Mouse (Mus musculus) hematopoietic stem cell, adult 5-6 weeks (primary cell): ENCODE results near the gene Vgll1. TPM values are rescaled to one million over a fixed set of nuclear protein-coding genes. Genes with fewer than 3 reads are reported as not detected.

ENCODE experiments used
- ATAC-seq, 2 experiments: fragments of 125-278 bp in 1 of 2; replicated peaks in 1 of 2; 2 replicates each; pipeline ENCODE4 v1.8.0; 2016 to 2017; ENCODE audit warnings: inconsistent platforms in 2 of 2, mild to moderate bottlenecking in 2 of 2, moderate number of reproducible peaks in 2 of 2, low read depth in 1 of 2, moderate TSS enrichment in 1 of 2; ENCODE audit not compliant: low FRiP score in 2 of 2, poor library complexity in 2 of 2, severe bottlenecking in 2 of 2, insufficient read depth in 1 of 2, low TSS enrichment in 1 of 2
- total RNA-seq: library from RNA; stranded (forward); fragments of 172-1452, 232-1000 nt; gene quantifications from 2 replicates; pipeline ENCODE4 v1.2.3, GENCODE M21; 2017

Vgll1 gene
- total RNA-seq, result not detected in 2 replicates

DNA sequence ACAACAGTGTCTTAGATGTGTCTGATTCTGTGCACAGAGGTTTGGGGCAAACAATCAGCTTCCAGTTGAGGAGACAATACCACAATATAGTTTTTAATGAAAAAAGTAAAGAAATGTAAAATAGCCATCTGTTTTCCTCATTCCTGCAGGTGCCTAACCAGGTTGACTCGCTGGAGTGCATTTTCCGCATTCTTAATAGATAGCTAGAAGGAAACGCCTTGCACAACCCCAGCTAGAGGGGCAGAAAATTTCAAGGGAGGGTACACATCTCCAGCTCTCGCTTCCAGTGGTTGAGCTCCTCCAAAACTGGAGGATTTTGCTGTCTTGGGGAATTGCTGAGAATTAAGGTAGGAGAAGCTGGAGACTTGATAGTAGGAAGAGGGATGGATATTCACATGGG lies at the start of gene Vgll1:
TSS of gene Vgll1 (plus strand) at position 301 of the 400 bp plus-strand sequence.
- ATAC-seq, result no peak

DNA sequence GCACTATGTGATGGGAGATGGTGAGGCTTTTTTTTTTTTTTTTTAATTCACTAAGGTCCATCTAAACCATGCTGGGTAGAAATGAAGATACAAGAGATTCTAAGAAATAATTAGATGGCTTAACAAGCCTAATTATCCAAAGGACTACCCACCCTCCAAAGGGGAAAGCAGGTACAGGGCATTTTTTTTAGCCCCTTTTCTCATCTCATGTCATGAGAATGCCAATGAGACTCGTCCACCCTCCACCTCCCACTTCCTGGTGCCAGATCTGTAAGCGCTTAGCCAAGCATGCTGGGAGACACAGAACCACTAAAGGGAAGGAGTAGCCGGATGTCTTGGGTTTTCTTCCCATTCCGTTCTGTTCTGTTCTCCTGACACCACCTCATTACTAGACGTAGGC lies 45.1 kb upstream of the Vgll1 start, which contains the start of gene Brs3:
TSS of gene Brs3 (plus strand) at position 301 of the 400 bp plus-strand sequence.
- ATAC-seq, result no peak

DNA sequence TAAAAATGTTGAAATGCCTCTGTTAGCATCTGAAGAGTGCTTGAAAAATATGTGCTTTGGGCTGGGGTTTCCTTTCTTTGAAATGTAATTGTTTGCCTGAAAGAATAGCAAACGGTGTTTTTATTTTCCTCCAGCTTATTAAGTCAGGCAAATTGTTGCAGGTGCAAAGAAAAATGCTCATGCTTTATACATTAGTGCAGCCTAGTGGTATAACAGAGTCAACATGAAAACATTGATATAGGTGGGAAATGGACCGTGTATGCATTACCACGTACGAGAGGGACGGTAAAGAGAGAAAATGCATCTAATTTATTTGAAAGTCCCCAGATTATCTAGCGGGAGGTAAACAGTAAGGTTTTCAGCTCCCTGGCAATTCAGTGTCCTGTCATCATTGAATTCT lies 44.0 kb upstream of the Vgll1 start:
- ATAC-seq, result no peak

DNA sequence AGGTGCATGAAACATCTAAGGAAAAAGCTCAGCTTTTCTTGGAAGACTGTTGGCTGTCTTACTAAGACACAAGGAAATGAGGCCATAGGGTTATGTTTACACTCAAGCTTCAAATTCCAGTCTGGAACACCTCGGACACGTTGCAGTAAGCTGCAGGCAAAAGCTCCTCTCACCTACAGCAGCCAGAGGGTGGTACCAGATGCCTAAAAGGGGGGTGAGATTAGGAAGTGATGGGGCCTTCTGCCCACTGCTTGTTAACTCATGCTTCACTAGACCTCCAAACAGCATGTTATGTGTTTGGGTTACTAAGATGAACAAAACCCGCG lies 35.1 kb upstream of the Vgll1 start:
- ATAC-seq, result peak; percentile 50

DNA sequence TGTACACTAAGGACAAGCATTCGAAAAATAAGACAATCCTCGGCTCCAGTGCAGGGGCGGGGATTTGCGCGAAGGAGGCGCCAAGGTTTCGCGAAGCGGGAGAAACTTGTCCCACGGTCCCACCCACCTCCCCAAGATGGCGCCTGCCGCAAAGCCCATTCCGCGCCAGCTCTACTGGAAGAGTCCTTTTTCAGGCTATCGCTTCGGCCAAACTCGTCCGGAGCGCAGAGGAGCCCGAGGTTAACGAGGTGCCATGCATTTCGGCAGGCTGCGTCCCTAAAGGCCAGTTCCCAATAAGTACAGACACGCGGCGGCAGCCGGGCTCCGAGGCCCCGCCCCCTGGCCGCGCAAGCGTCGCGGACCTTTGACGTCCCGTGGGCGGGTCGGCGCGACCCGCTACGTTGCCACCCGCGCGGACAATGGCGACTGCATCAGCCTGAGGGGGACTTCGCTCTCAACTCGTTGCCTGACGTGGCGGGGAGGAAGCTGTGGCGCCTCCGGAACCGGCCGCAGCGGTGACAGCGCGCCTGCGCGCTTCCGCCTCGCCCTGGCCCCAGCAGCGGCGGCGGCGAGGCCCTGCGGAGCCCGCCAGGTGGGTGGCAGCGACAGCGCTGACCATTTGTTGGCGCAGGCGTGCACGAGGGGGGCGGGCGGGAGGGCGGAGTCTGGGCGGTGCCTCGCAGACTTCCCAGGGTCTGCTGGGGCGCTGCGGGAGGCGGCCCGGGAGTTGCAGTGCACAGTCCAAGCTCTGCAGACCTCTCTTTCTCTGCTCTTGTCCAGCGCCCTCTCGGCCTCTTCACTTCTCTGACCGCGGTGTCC lies 34.5 kb upstream of the Vgll1 start, which contains the start of gene Htatsf1:
TSS of gene Htatsf1 (plus strand) at position 410 of the 819 bp plus-strand sequence.
- peak; percentile 90 to 94 for ATAC-seq

DNA sequence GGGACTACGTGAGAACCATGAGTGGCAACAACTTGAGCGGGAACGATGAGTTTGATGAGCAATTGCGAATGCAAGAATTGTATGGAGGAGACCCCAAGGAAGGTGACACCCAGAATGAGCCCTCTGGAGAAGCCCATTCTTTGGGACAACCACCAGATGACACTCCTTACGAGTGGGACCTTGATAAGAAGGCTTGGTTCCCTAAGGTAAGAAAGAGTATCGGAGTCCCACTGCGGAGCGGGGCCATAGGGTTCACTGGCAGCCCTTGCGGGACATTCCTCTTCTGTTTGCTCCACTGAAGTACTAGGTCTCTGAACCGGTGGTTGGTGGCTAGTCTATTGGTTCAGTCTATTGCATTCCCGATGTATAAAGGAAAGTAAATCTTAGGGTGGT lies 33.9 kb upstream of the Vgll1 start:
- ATAC-seq, result 0 out of 4 replicates have a peak, but pooled peaks of 1 of the 2 experiments have one; percentile 9

DNA sequence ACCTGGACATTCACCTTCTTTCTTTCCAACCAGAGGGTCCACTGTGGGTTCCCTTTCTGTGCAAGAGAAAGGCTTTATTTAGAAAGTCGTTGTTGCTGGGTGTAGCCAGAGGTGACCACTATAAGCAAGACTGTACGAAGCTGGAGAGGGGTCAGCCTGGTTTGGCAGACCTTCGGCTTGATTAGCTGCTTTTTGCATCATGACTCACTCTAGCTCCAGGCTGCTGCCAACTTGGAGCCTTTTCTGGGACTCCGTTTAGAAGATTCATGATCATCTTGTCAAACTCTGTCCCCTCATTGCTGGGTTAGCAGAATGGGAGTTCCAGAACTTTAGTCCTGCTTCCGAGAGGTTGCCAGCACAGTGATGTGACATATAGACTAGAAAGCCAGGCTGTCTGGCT lies 6.4 kb upstream of the Vgll1 start:
- no peak for ATAC-seq

DNA sequence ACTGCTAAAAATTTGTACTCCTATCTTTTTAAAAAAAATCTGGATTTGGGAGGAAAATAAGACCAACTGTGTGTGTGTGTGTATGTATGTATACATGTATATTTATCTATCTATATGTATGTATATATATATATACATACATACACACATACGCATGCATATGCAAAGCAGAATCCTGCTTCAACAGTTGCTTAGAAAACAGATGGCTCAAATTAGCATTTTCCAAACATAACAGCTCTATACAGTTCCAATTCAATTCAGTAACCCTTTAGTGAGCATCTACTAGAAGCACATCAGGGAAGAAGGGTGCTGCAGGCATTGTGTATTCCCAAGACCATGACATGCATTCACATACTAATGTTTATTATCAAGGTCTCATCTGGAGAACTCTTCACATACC lies 15.5 kb downstream of the Vgll1 start:
- no peak for ATAC-seq

DNA sequence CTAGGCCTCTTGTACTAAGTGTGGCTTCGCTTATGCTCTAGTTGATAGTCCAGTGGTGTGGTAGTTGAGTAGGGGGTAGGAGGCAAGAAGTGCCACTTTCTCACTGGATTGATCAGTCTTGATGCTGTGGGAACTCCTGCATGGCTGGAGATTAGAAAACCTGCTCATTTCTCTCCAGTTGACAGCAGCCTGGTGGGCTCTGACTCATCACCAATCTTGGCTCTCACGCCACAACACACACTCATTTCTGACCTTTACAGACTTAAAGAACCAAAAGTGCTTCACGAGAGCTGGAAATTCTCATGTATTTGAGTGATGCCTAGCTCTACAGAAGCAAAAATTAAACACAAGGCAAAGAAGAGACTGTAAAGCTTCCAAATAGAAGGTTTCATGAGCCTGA lies 19.1 kb downstream of the Vgll1 start:
- no peak for ATAC-seq

DNA sequence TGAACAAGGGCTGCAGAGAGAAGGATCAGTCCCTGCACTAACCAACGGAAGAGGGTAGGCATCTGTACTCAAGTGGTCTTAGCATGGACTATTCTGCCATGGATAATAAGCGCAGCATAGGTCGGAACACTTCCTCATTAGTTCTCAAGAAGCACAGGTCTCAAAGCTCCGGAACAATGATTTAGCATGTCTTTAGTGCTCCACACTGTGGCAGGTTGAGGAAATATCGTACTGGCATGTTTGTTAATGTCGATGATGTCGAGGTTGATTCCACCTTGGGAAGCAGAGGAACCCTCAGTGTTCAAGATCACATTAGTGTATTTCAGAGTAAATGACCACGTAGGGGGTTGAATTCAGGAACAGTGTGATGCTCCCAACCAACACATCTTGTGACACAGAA lies 30.2 kb downstream of the Vgll1 start:
- ATAC-seq, result no peak

DNA sequence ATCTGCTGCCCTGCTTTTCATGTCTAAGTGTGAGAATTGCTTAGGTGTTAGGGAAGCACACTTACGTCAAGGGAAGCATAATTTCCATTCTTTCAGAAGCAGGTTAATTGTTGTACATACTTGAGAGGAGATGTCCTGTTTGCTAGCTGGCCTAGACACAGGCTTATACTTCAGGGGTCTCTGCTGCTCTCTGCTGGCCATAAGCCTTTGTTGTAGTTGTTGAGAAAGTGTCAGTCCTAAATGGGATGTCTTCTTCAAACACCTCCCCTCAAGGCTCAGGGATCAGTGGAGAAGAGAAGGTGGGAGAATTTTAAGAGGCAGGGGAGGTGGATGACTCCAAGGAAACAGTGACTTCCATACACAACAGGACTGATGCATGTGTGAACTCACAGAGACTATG lies 32.9 kb downstream of the Vgll1 start:
- ATAC-seq, result no peak

DNA sequence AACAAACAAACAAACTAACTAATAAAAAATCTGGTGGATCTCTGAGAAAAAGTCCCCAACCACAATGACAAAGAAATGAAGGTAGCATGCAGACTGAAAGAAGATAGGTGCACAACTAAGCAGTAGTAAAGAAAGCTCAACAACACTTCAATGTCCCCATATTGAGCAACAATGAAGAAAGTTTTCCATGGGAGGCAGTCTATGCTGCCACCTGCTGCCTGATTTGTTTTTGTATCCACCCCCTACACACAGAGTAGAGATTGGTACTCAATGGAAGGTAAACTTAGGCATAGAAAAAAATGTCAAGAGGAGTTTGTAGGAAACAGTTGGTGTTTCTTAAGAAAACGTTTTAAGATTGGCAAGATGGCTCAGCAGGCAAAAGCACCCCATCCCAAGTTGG lies 42.7 kb downstream of the Vgll1 start:
- ATAC-seq, result no peak

DNA sequence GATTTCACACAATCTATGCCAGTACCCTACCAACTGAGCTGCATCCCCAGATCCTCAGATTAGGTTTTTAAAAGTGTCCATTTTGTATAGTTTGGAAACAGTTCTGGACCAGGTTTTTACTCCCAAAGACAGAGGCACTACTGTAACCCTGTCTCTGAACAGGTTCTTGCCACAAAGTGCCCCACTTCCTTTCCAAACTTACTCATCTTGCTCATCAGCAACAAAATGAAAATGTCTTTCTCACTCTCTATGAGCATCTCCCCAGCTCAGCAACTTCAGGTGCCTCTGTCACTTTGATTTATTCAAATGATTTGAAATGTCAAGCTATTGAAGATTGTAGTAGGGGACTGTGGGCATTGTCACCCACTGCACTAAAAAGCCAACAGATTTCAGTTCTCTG lies 49.7 kb downstream of the Vgll1 start:
- no peak for ATAC-seq

DNA sequence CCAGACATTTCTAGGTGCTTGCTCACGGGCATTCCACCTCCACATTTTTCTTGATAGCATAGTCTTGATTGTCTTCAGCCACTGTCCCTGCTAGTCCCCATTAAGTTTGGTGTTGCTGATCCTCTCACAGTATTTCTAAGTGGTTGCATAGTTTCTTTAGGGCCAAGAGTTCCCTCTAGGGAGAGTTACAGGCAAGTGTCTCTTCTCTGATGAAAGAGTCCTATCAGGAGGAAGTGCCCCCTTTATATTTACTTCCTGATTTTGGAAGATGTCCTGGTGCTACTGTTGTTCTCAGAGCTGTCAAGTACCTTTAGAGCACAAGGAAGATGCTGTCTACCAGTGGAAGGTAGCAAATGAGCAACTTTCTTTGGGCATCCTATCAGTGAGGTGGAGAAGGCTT lies 65.6 kb downstream of the Vgll1 start:
- ATAC-seq, result no peak

Other genes with a start within 250 kb of the Vgll1 start
- gene Adgrg4, start 217.9 kb upstream of the Vgll1 start, total RNA-seq, result not detected in 2 replicates
- not detected in 2 replicates for gene Brs3, start 45.0 kb upstream of the Vgll1 start, total RNA-seq
- 86.9 and 102 TPM in 2 replicates for gene Htatsf1, start 34.5 kb upstream of the Vgll1 start, total RNA-seq
- gene Cd40lg, start 124.0 kb downstream of the Vgll1 start, total RNA-seq, result not detected in 2 replicates